Mouse (Mus musculus) adrenal gland, postnatal 14 days (tissue): ENCODE results near the gene Il11. TPM values are rescaled to one million over a fixed set of nuclear protein-coding genes. Genes with fewer than 3 reads are reported as not detected.
"Not testable (repeated sequence)": the region's sequence is repeated elsewhere in the genome, so short reads cannot be mapped to it uniquely, and the experiment has no call there.

Source experiments
- DNase-seq: peaks from one replicate; pipeline ENCODE4 v3.0.0; 2021; ENCODE audit warnings: mixed read lengths
- long read RNA-seq, 2 experiments: library from polyadenylated mRNA; stranded (forward); transcript quantifications; one replicate each; pipeline ENCODE4 v2.0.0; 2021
- total RNA-seq: library from RNA; stranded (reverse); gene quantifications from 2 replicates; pipeline ENCODE4 v1.2.3, GENCODE M21; 2021

The Il11 gene
- not detected in 2 replicates for total RNA-seq
- long read RNA-seq, experiment 1, partial matches to known transcripts, result 0 of 1 reads
- long read RNA-seq, experiment 1, other reads (novel, unspliced or antisense), result 1 of 1 reads
- long read RNA-seq, experiment 2, result 0 reads

DNA sequence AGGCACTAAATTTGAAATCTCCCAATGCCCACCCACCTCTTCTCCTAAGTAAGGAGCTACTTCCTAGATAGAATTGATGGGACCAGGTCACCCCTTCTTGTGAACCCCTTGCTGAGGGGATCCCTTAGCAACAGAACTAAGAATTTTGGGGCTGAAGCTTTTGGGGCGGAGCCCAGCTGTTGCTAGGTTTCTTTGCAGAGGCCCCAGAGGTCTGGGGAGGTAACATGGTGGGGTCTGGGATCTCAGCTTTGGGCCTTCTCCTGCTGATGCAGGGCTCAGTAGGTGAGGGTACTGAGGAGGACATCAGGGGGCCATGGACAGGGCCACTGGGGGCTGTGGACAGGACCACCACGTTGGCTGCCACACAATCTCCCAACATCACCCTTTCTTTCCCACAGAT is at the start of gene Il11, which contains the start of gene Tmem190:
TSS of gene Il11 (minus strand) at position 101 of the 400 bp plus-strand sequence.
TSS of gene Tmem190 (plus strand) at position 179 of the 400 bp plus-strand sequence.
- DNase-seq, result no peak

DNA sequence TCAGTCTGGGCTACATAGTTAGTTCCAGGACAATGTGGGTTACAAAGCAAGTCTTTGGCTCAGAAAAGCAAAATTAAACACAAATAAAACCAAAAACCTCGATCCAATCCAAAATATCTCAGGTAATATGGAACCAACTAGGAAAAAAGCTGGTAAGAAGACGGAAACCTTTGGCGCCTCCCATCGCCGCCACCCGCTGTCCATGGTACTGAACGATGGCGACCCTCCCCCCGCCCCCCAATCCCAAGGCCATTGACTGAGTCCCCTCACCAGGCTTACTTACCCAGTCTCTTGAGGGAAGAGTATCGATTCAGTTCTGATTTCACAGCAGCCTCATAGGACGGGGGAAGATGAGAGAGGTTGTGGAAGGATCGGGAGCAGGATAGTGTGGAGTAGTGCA is 47.8 kb upstream of the Il11 start:
- DNase-seq, result no peak

DNA sequence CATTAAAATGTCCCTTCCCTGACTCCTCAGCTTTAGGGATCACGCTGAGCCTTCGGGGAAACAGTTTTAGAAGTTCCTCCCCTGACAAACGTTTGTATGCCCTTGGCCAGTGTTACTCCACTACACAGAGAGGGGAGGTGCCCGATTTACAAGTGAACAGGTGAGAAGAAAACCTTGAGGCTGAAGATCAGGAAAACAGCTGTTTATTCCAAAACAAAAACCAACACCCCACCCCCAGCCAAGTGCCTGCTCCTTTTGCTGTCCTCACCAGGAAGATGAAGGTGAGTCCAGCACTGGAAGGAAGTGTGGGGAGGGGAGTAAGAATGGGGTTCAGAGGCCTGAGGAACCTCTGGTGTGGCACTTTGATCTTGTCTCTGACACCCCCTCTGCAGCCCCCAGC is 42.7 kb upstream of the Il11 start:
- DNase-seq, result no peak

DNA sequence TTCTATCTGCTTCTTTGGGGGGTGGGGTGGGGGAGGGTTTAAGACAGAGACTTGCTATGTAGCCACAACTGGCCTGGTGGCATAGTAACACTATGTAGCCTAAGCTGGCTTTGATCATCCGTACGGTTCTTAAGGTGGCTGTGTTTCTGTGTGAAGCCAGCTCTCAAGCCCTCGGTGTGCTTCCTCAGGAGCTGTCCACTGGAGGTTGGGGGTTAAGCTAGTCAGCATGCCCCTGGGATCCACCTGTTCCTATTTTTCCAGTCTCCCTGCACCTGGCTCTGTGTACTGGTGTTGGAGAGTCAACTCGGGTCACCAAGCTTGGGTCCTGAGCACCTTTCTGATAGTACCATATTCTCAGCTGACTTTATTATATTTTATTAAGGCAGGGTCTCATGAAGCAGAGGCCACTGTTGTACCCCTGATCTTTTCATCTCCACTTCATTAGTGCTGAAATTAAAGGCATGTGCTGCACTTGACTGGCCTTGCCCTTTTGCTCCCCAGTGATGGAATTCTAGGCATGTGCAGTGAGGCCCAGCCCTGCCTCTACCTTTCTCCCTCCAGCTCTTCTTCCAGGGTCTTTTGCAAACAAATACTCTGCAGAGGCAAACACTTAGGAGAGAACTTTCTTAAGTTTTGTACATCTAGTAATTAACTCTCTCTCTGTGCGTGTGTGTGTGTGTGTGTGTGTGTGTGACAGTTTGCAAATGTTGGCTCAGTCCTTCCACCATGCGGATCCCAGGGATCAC is 39.7 kb upstream of the Il11 start:
- DNase-seq, result no peak

DNA sequence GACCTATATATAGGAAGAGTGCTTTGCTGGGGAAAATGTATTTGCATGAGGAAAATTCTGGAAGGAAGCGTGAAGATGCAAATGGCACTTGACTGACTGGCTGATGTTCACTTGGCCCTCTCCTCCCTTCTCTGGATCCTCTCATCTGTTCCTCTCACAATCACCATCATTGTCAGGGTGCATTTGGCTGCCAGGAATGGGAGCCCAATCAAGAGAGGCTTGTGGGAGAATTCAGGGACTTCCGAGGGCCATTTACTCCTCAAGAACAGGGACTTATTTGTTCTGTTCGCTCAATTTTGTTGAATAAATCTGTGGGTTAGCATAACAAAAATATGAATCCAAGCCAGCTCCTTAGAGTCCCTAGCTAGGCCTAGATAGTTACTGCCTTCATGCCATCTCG is 39.0 kb upstream of the Il11 start:
- DNase-seq, result no peak

DNA sequence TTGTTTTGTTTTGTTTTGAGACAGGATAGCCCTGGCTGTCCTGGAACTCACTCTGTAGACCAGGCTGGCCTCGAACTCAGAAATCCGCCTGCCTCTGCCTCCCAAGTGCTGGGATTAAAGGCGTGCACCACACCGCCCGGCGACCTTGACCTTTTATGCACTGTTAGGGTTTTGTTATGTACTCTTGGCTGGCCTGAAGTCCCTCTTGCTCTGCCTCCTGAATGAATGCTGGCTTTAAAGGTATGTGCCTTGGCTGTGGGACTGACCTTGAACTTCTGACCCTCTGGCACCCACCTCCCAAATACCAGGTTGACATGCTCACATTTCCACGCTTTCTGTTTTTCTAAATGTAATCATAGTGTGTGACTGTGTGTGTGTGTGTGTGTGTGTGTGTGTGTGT is 38.3 kb upstream of the Il11 start:
- not testable (repeated sequence) for DNase-seq

DNA sequence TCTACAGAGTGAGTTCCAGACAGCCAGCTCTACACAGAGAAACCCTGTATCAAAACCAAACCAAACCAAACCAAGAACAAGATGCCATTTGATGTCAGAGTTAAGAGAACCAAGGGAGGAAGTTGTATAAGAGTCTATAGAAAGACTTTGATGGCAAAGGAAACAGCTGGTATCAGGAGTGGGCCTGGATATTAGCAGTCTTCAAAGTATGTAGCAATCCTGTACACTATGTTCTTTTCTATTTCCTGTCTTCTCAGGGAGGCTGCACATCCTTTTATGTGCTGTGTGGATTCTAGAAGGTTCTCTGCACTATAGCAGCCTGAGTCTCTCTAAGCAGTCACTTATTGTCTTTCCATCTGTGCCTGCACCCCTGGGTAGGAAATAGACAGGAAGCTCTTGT is 33.9 kb upstream of the Il11 start:
- no peak for DNase-seq

DNA sequence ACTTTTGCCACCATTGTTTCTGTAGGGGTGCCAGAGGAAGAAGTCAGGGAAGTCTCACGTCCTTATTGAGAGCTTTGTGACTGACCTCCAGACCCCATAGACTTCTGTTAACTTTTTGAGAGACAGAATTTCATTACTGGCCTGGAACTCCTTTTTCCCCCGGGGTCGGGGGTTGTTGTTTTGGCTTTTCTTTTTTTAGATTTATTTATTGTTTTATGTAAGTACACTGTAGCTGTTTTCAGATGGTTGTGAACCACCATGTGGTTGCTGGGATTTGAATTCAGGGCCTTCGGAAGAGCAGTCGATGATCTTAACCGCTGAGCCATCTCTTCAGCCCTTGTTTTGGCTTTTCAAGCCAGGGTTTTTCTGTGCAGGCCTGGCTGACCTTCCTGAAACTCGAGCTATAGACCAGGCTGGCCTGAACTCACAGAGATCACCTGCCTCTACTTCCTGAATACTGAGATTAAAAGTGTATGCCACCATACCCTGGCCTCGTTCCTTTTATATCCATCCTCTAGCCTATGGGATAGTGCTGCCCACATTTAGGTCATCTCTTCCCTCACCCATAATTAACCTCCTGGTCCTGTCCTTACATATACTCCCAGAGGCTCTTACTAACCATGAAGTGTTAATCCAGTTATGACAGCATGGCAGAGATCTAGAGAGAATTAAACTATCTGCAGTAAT is 30.6 kb upstream of the Il11 start:
- no peak for DNase-seq

DNA sequence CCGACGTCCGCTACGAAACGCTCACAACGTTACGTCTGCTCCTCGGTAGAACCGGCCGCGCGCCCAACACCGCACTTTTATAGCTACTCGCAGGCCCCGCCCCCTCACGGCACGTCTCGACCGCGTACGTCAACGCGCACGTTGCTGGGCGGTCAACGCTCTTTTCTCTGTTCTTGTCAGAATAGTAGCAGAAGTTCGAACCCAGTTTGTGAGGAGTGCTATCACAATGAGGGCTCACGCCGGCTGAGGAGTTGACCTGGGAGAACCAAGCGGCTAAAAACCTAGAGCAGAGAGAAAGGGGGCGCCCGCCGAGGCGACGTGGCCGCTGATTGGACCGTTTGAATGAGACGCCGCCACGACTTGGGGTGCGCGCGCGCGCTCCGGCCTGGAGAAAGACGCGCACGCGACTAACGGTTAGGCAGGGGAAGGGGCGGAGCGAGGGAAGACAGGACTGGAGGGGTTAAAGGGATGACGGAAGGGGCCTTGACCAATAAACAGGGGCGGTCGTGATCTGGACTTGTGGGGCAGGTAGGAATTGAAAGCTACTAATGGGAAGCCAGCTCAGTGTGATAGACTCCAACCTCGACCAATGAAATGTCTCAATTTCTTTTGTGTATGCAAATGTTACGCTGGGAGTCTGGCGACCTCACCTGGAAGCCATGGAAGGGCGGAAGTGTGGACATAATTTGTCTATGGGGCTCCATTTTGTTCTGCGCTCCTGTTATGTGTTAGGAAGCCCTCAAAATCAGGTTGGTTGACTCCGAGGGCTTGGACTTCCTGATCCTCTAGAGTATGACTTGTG is 29.8 kb upstream of the Il11 start, which contains the start of gene Ube2s:
TSS of gene Ube2s (minus strand) at position 288 of the 802 bp plus-strand sequence.
- peak; percentile 99 for DNase-seq

DNA sequence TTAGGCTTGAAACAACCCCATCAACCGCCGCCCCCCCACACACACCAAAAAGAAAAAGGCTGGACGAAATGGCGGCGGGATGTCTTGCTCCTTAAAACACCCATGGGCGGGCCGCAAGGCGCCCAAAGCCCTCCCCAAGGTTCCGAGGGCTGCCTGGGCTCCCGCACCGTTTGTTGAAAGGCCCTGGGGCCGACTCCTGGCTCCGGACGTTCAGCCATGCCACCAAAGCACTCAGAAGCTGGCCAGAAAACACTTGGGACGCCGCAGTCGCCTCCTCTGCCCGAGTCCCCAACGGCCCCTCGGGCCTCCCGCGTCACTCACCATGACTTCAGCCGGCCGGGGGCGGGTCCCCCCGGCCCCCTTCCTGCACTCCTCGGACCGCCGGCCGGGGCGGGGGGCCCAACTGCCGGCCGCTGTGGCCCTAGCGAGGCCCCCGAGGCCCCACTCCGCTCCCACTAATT is 29.2 kb upstream of the Il11 start:
- DNase-seq, result no peak

DNA sequence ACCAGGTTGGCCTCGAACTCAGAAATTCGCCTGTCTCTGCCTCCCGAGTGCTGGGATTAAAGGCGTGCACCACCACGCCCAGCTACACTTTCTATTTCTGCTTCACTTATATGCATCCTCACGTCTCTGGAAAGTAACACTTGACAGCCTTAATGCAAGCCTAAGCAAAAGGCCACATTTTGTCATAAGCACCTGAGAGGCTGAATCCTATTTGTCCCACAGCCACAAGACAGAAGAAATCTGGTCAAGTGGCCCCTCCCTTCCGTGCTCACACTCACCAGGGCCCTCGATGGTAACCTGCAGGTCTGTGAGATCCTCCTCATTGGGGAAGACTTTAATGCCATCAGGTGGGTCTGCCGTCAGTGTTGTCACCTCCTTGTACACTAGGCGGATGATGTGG is 28.5 kb upstream of the Il11 start:
- not testable (repeated sequence) for DNase-seq

DNA sequence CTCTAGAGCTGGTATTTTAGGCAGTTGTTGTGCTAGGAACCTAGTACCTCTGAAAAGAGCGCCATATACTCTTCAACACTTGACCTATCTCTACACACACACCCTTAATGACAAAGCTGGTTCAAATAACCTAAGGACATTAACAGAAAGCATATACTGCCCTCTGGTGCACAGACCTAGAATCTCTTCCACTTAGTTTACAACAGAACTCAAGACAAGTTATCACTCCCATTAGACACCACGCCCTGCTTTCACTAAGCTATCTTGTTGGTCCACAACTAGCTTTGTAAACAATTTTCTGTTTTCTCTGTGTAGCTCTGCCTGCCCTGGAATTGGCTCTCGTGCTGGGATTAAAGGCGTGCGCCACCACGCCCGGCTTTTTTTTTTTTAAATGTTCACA is 24.1 kb upstream of the Il11 start:
- peak; percentile 31 for DNase-seq

DNA sequence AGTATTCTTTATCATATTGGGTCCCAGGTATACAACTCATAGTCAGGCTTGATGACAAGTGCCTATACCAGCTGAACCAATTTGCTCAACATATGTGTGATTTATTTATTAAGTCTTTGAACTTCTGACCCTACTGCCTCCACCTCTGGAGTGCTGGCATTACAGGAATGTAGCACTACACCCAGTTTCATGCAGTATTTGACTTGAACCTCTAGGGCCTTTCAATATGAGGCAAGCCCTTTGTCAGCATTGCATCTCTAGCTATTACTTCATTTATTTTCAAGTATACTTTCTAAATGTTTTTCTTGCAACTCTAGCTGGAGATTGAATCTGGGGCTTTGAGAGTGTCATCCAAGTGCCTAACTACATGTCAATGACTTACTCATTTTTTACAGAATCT is 19.6 kb upstream of the Il11 start:
- DNase-seq, result no peak

DNA sequence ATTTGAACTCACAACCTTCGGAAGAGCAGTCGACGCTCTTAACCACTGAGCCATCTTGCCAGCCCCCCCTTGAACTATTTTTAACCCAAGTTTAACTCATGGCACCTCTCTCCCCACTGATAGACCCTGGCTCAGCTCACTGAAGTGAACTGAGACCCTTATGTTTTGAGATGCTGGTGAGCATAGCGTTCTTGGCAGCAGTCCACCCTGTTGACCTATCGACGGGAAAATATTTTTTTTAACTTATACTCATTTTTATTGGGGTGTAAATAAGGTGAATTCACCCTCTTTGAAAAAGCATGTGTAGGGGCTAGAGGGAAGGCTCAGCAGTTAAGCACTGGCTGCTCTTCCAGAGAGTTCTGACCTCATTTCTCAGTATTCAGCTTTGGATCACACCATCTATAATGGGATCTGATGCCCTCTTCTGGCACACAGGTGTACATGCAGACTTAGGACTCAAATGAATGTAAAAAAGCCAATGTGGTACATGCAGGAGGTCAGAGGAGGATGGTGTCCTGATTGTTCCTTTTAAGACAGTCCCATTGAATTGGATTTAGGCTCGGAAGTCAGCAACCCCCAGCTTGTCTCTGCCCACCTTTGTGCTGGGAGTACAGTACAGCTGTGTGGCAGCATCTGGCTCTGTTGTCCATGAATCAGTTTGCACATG is 13.2 kb upstream of the Il11 start:
- peak; percentile 45 for DNase-seq

DNA sequence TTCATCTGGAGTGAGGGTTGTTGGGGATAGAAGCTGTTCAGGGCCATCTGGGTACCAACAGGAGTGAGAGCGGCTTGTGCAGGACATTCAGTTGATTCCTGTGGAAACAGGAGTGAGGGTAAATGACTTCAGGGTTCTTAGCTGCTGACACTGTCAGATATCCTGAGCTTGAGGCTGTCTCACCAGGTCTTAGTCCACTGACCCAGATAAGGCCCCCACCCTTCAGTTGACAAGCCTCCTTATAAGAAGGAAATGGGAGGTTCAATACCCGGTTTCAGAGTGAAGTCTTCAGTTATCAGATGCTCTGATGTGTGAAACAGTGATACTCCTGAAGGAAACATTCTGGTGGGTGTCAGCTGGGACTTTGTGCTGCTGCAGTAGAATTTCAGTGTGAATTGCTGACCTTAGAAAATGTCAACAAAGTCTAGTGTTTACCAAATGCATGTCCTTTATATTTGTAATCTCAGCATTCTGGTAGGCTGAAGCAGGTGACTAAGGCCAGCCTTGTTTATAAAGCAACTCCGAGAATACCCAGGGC is 12.0 kb upstream of the Il11 start:
- DNase-seq, result no peak

DNA sequence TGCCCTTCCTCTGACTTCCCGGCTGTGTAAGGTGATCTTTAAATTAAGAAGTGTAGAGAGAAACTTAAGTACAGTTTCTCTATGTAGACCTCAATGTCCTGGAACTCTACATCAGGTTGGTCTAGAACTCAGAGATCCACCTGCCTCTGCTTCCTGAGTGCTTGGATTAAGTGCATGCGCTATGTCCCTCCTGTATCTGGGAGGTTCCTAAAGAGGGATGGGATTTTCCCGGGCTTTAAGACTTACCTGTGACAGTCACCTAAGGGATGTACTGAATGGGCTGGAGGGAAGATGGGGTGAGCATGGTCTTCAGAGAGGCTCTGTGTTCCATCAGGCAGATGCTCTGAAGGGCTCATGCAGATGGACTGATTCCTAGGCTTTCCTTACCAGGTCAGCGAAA is 11.0 kb upstream of the Il11 start:
- DNase-seq, result no peak

DNA sequence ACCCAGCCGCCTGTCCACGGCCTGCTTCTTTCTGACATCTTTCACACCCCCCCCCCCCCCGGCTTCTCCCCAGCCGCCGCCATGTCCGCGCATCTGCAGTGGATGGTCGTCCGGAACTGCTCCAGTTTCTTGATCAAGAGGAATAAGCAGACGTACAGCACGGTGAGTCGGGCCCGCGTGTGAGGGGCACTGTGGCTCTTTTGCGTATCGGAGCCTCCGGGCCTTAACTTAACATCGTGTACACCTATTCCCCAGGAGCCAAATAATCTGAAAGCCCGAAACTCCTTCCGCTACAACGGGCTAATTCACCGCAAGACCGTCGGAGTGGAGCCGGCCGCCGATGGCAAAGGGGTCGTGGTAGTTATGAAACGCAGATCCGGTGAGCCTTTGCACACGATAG is 10.6 kb upstream of the Il11 start:
- DNase-seq, result not testable (repeated sequence)

DNA sequence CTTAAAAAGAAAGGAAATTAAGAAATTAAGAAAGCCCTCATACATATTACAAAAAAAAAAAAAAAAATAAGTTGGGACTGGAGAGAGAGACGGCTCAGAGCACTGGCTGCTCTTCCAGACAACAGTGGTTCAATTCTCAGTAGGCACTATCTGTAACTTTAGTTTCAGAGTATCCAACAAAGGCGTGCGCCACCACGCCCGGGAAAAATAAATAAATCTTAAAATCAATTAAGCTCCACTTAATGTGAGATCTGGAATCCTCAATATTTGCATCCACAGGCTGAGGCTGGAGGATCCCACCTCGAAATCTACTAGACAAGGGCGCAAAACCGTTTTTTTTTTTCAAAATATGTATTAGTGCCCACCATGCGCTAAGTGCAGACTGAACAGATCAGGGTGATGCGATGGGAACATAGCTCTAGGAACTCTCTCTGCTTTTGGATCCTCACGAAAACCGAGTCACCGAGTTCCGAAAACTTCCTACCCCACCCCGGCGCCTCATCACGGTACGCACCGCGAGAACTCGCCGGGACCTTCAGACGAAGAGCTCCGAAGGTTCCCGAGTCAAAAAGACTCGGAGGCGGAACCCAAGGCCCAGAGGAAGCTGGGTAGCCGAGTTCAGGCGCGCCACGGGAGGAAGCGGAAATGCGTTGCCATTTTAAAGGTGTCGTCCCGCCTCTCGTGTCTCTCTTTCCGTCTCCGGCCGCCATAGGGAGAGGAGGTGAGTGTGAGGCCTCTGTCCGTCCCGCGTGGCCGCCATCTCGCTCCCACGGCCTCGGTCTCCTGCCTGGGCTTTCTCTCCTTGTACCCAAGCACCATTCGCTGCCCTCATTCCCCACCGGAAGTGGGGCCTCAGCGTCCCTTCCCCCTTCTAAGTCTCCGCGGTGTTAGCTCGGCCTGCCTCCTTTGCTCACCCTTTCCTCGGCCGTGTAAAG is 9.9 kb upstream of the Il11 start, which contains the start of gene Rpl28:
TSS of gene Rpl28 (plus strand) at position 597 of the 935 bp plus-strand sequence.
- peak; percentile 97 for DNase-seq

DNA sequence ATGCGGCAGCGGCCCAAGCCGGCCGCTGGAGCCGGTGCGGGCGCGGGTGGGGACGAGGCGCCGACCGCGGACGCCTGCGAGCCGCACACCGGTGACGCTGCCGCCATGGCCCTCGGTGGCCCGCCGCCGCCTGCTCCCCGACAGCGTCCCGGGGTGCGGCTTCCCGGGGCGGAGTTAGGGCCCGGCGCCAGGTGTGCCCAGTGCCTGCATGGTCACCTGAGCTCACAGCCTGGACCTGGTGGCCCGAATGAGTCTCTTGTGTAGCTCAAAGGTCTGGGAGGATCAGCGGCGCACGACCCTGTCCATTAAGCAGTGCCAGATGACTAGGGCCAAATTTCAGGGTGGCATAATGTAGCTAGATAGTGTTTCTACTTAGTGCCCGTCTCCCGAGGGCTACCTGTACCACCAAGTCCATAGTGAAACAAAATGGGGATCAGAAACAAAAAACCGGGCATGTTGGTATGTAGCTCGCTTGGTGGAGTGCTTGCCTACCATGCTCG is 6.8 kb upstream of the Il11 start, which contains the start of gene Tmem238:
TSS of gene Tmem238 (minus strand) at position 221 of the 500 bp plus-strand sequence.
- no peak for DNase-seq
